21 mouse cellular contexts compared by ENCODE assay signal in genomic region chr11:99169438-99169837, GRCm38 (mm10). TPM values are rescaled to one million over a fixed set of nuclear protein-coding genes. Genes with fewer than 3 reads are reported as not detected.
DNase-seq lines count a peak whose midpoint lies in the region; ATAC-seq and TF ChIP-seq lines count a peak whose summit lies in the region.
"Had no signal": no experiment of that assay in that cellular context is flagged by ENCODE, and none has a peak within 500 bp of the region (broad histone marks: within the 10 kb centered on the region; RNA-seq: fewer than 3 reads in every experiment).

No protein-coding gene starts in this region.

- peak; percentile 33; the same call in 1 of the 2 replicates for TF ChIP-seq EP300 in CH12.LX (IDR thresholded peaks at IDR 0.05; ENCODE audit: low read length)

- no peaks in the 10 kb centered on the region for H3K27me3 ChIP-seq in CH12.LX (replicated peaks)
- no peaks in the 10 kb centered on the region for H3K27me3 ChIP-seq in splenic B cell, adult 2 months (ENCODE audit: control insufficient read depth, insufficient read depth, low read length, poor library complexity, severe bottlenecking)
- H3K27me3 ChIP-seq: forebrain, embryonic 13.5 days; forebrain, embryonic 15.5 days had no signal

- in situ Hi-C loops in CH12.LX (cut with MboI; ENCODE audit: low pct_ligation_motif_present, low pct_unique_long_range_greater_than_20kb, low sequenced_read_pairs), result no loop called here

- peak; percentile 36; the same call in 1 of the 2 replicates for TF ChIP-seq POLR2A in CH12.LX (IDR thresholded peaks at IDR 0.05; ENCODE audit: low read depth, low read length)

- 0 out of 4 replicates have a peak, but pooled peaks of 1 of the 2 experiments have one; percentile 17 for TF ChIP-seq CTCF in CH12.LX (conservative IDR thresholded peaks at IDR 0.05 in 1 of 2, IDR thresholded peaks at IDR 0.05 in 1 of 2; ENCODE audit: low read depth in 2 of 2, low read length in 2 of 2)

- DNase-seq in CH12.LX (ENCODE audit: extremely low read depth), result no peak
- DNase-seq in induced T-regulatory cell, adult 2 months (ENCODE audit: low read depth), result peak; percentile 32
- DNase-seq in splenic B cell, adult 2 months (ENCODE audit: low read depth, low spot score), result peak; percentile 52
- DNase-seq in neural tube, embryonic 10.5 days (ENCODE audit: extremely low spot score, low spot score), result no peak
- DNase-seq: adrenal gland, adult 8-10 months; adrenal gland, postnatal 14 days; adrenal gland, postnatal 36 days; cerebellum, adult 11-12 months; cerebellum, adult 2 months; cerebellum, adult 9-10 months; cerebellum, postnatal 10 days; cerebellum, postnatal 25 days; forebrain, postnatal 0 days had no signal

- H3K4me3 ChIP-seq in CH12.LX (replicated peaks in 1 of 3; ENCODE audit: low read depth in 2 of 3, low read length in 2 of 3, poor library complexity in 1 of 3), result no peak overlapping the region
- H3K4me3 ChIP-seq: embryonic facial prominence, embryonic 10.5 days; embryonic facial prominence, embryonic 12.5 days; forebrain, embryonic 13.5 days; forebrain, embryonic 15.5 days had no signal

- 0 out of 2 replicates have a peak overlapping the region, but pooled peaks have one; percentile 4 for H3K4me2 ChIP-seq in CH12.LX (ENCODE audit: insufficient read depth, low read depth, poor library complexity, severe bottlenecking)
- H3K4me2 ChIP-seq: embryonic facial prominence, embryonic 12.5 days; forebrain, embryonic 13.5 days; forebrain, embryonic 15.5 days had no signal

- H3K4me1 ChIP-seq in CH12.LX (ENCODE audit: control insufficient read depth in 1 of 2, insufficient read depth in 2 of 2), result peaks cover 21 to 73% of the 10 kb centered on the region in 2 experiments
- H3K4me1 ChIP-seq: embryonic facial prominence, embryonic 12.5 days; forebrain, embryonic 13.5 days; forebrain, embryonic 15.5 days had no signal

- H3K9ac ChIP-seq in CH12.LX (ENCODE audit: insufficient read depth, low read depth), result no peak overlapping the region
- H3K9ac ChIP-seq: embryonic facial prominence, embryonic 12.5 days; forebrain, embryonic 13.5 days; forebrain, embryonic 15.5 days; forebrain, postnatal 0 days had no signal

- peak overlapping the region; percentile 59 for H3K27ac ChIP-seq in CH12.LX (ENCODE audit: insufficient read depth, low read depth)
- H3K27ac ChIP-seq: embryonic facial prominence, embryonic 10.5 days; embryonic facial prominence, embryonic 12.5 days; forebrain, embryonic 13.5 days; forebrain, embryonic 15.5 days had no signal

- ATAC-seq in megakaryocyte progenitor cell, adult 5-6 weeks (replicated peaks; ENCODE audit: poor library complexity), result no peak
- ATAC-seq: activated CD4-positive, CD25-positive, alpha-beta regulatory T cell, adult 4 months; forebrain, embryonic 13.5 days; forebrain, embryonic 15.5 days; forebrain, postnatal 0 days; Patski had no signal

- dilution Hi-C loops in CH12.LX (cut with MboI; ENCODE audit: extremely low pct_ligation_motif_present, extremely low pct_unique_long_range_greater_than_20kb, low sequenced_read_pairs), result no loop called here

- H3K9me3 ChIP-seq in CH12.LX (replicated peaks; ENCODE audit: low read length), result peaks cover 18% of the 10 kb centered on the region
- H3K9me3 ChIP-seq: embryonic facial prominence, embryonic 10.5 days; embryonic facial prominence, embryonic 12.5 days; forebrain, embryonic 13.5 days; forebrain, embryonic 15.5 days; G1E had no signal

- TF ChIP-seq RAD21 in CH12.LX (IDR thresholded peaks at IDR 0.05; ENCODE audit: low read depth, low read length), result no peak

- no peaks in the 10 kb centered on the region for H3K79me2 ChIP-seq in CH12.LX (replicated peaks; ENCODE audit: control insufficient read depth, extremely low read depth, insufficient read depth, poor library complexity, severe bottlenecking)

- peaks cover 16 to 20% of the 10 kb centered on the region in 2 experiments for H3K36me3 ChIP-seq in CH12.LX (replicated peaks in 1 of 2; ENCODE audit: control insufficient read depth in 1 of 2, insufficient read depth in 1 of 2, low read length in 1 of 2)
- peaks cover 1% of the 10 kb centered on the region; the same call in 1 of the 2 replicates for H3K36me3 ChIP-seq in splenic B cell, adult 2 months (ENCODE audit: control insufficient read depth, insufficient read depth, low read length, poor library complexity, severe bottlenecking)
- H3K36me3 ChIP-seq: embryonic facial prominence, embryonic 10.5 days; embryonic facial prominence, embryonic 12.5 days; forebrain, embryonic 15.5 days; G1E had no signal

TF ChIP-seq in CH12.LX, 34 proteins besides CTCF, POLR2A, EP300 and RAD21:
- TF ChIP-seq TBP (conservative IDR thresholded peaks at IDR 0.05; ENCODE audit: low read depth, low read length) (peak; percentile 71; the same call in 1 of the 2 replicates), ETS1 (conservative IDR thresholded peaks at IDR 0.05; ENCODE audit: low read depth, low read length) (peak; percentile 18; the same call in 1 of the 2 replicates), BHLHE40 (IDR thresholded peaks at IDR 0.05; ENCODE audit: low read depth, low read length) (peak; percentile 32; the same call in 1 of the 2 replicates), TCF12 (IDR thresholded peaks at IDR 0.05; ENCODE audit: low read depth, low read length) (no peak)

RNA-seq across cellular contexts. Expression of gene Ccr7, which starts 14.6 kb away (rescaled TPM):
- 170 and 241 TPM in 2 replicates for total RNA-seq in CH12.LX (2012; rRNA removed)
- 178 and 203 TPM in 2 replicates for total RNA-seq in CH12.LX (2014; rRNA removed)
- 306 and 316 TPM in 2 replicates for polyA plus RNA-seq in CH12.LX (2012; ENCODE audit: insufficient read length, low read depth)
- total RNA-seq in megakaryocyte progenitor cell, adult 5-6 weeks (2015), result 0.17 and 0.22 TPM in 2 replicates
- not detected in 2 replicates for total RNA-seq in megakaryocyte progenitor cell, adult 5-6 weeks (2017)
- polyA plus RNA-seq: forebrain, embryonic 13.5 days; forebrain, embryonic 15.5 days; G1E had no signal

Comparison
In these comparisons a context has a peak if more than half of its experiments do, and no peak if none do; other contexts are left out.
1. DNase-seq: peak in induced T-regulatory cell, adult 2 months (single experiment) and splenic B cell, adult 2 months (single experiment); none in CH12.LX (single experiment) and neural tube, embryonic 10.5 days (single experiment).
2. RNA of gene Ccr7, which starts 14.6 kb away (total RNA-seq): 170 to 241 TPM in CH12.LX; 0.17 to 0.22 TPM in megakaryocyte progenitor cell, adult 5-6 weeks; every median in the first group is over 100 times any median in the second.